Mouse (Mus musculus): ENCODE measurements around the gene Tbc1d9b. TPM values are rescaled to one million over a fixed set of nuclear protein-coding genes. Genes with fewer than 3 reads are reported as not detected.

Tbc1d9b gene
- 10 to 100 TPM; 45.0 to 64.2 TPM for polyA plus RNA-seq (2017; shearing (Covaris generic))

DNA sequence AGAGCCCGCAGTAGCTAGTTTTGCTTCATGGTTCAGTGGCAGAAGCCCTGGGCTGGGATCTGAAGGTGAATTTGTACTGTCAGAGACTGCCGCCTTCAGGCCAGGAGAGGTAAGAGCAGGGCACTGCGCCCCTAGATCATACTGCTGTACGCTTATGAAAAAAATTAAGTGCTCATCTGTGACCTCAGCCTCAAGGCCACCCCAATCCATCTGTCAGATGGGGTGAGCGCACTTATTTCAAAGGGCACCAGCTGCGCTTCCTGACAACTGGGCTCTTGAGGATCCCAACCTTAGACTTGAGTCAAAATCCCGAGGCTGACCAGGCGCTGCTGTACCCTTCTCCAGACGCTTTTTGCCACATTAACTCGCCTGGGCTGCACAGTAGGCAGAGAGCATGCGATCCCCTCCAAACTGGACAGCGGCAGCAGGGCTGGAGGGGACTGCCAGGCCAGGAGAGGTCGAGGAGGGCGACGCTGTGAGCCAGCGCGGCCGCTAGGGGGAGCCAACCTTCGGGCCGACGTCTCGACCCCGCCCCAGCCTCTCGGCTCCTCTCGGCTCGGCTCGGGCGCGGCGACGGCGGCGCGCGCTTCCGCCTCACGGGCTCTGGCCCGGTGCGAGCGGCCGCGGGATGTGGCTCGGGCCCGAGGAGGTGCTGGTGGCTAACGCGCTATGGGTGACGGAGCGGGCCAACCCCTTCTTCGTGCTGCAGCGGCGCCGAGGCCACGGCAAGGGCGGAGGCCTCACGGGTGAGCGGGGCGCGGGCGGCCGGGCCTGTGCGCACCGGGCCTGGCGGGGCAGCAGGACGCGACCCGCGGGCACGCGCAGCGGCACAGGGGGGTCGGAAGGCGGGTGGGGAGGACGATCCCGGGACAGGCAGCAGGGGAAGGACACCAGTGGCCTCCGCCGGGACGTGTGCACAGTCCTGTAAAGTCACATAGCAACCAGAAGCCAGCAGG lies at the start of gene Tbc1d9b:
Tbc1d9b (plus strand) TSS at position 586 of the 956 bp plus-strand sequence.

GRCm38 (mm10) chr11:50174111-50174729 lies 43.0 kb downstream of the Tbc1d9b start, which contains the start of gene Mrnip:
Gene Mrnip, plus strand, starts transcription at chr11:50174444.

GRCm38 (mm10) chr11:50210505-50211151 lies 79.4 kb downstream of the Tbc1d9b start, which contains the start of the genes Sqstm1 and Mgat4b:
Gene Sqstm1, minus strand, starts transcription at chr11:50210827.
Gene Mgat4b, plus strand, starts transcription at chr11:50210890.

Other genes starting within 250 kb of the Tbc1d9b start
- under 1 TPM; 0.14 to 0.54 TPM for gene Rasgef1c, start 229.6 kb upstream of the Tbc1d9b start, polyA plus RNA-seq (2017; shearing (Covaris generic))
- gene Rnf130, start 106.0 kb upstream of the Tbc1d9b start, polyA plus RNA-seq (2017; shearing (Covaris generic)), result 10 to 100 TPM; 20.0 to 41.0 TPM
- gene Mrnip, start 43.0 kb downstream of the Tbc1d9b start, polyA plus RNA-seq (2017; shearing (Covaris generic)), result 1 to 10 TPM; 3.5 to 9.0 TPM
- gene Sqstm1, start 79.4 kb downstream of the Tbc1d9b start, polyA plus RNA-seq (2017; shearing (Covaris generic)), result 100 to 1,000 TPM; 248 to 377 TPM
- 10 to 100 TPM; 21.2 to 25.3 TPM for gene Mgat4b, start 79.5 kb downstream of the Tbc1d9b start, polyA plus RNA-seq (2017; shearing (Covaris generic))
- gene Ltc4s, start 107.2 kb downstream of the Tbc1d9b start, polyA plus RNA-seq (2017; shearing (Covaris generic)), result 1 to 10 TPM in 1 of 2 experiments, under 1 TPM in 1; 0.88 to 1.8 TPM
- gene Maml1, start 160.9 kb downstream of the Tbc1d9b start, polyA plus RNA-seq (2017; shearing (Covaris generic)), result 1 to 10 TPM; 3.9 to 5.0 TPM
- gene Canx, start 194.3 kb downstream of the Tbc1d9b start, polyA plus RNA-seq (2017; shearing (Covaris generic)), result 100 to 1,000 TPM; 178 to 220 TPM
- gene Cby3, start 223.1 kb downstream of the Tbc1d9b start, polyA plus RNA-seq (2017; shearing (Covaris generic)), result not detected
- 100 to 1,000 TPM; 174 to 202 TPM for gene Hnrnph1, start 245.6 kb downstream of the Tbc1d9b start, polyA plus RNA-seq (2017; shearing (Covaris generic))

All from activated CD4-positive, CD25-positive, alpha-beta regulatory T cell (primary cell).